Mouse (Mus musculus): ENCODE results near the gene Golga2.

DNA sequence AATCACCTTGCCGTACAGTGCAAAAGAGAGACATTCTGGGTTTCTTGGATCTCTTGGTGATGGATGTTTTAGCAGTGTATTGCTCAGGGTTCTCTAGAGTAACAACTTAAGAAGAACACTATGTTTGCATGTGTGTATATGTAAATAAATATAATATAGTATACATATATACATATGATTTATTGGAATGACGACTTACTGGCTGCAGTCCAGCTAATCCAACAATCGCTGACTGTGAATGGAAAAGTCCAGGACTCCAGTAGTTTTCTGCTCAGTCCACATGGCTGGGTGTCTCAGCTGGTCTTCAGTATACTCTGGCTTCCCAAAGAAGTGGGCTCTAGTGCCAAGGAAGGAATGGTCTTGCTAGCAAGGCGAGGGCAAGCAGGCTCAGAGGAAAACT, 49.6 kb upstream of the Golga2 start:
- TF ChIP-seq CTCF (IDR thresholded peaks at IDR 0.05; ENCODE audit: borderline replicate concordance, insufficient read depth, low read depth, low read length) (no peak), POLR2A (IDR thresholded peaks at IDR 0.05; ENCODE audit: borderline replicate concordance, insufficient read depth, low read length) (no peak)
